Mouse (Mus musculus) lung, embryonic 14.5 days (tissue): ENCODE measurements around the gene Trp53. TPM values are rescaled to one million over a fixed set of nuclear protein-coding genes. Genes with fewer than 3 reads are reported as not detected.

Experiments used
- ATAC-seq: fragments of 200-750 bp; cut with Nextera tagmentation; 2 replicates; pipeline ENCODE4 v1.8.0; 2017; ENCODE audit warnings: mild to moderate bottlenecking, moderate TSS enrichment, moderate library complexity; ENCODE audit not compliant: insufficient read depth
- DNase-seq: peaks from one replicate; pipeline ENCODE4 v3.0.0-alpha.2; 2015
- H3K27ac ChIP-seq: fragments of 300-500 bp; sonication (generic); 2 replicates; pipeline ENCODE4 v1.5.1; 2014; ENCODE audit warnings: low read depth, mild to moderate bottlenecking, moderate library complexity
- H3K27me3 ChIP-seq: fragments of 300-500 bp; sonication (generic); 2 replicates; pipeline ENCODE4 v1.6.1; 2014; ENCODE audit warnings: low read length, control low read depth; ENCODE audit not compliant: insufficient read depth
- H3K36me3 ChIP-seq: fragments of 300-500 bp; sonication (generic); 2 replicates; pipeline ENCODE4 v1.6.1; 2014; ENCODE audit warnings: control low read depth; ENCODE audit not compliant: insufficient read depth
- H3K4me1 ChIP-seq: fragments of 300-500 bp; sonication (generic); 2 replicates; pipeline ENCODE4 v1.6.1; 2014; ENCODE audit warnings: antibody characterized with exemption, control low read depth; ENCODE audit not compliant: insufficient read depth
- H3K4me2 ChIP-seq: fragments of 300-500 bp; sonication (generic); 2 replicates; pipeline ENCODE4 v1.6.1; 2014; ENCODE audit warnings: mild to moderate bottlenecking
- H3K4me3 ChIP-seq: fragments of 300-500 bp; sonication (generic); 2 replicates; pipeline ENCODE4 v1.5.1; 2014; ENCODE audit warnings: low read depth, low read length
- H3K9ac ChIP-seq: fragments of 300-500 bp; sonication (generic); 2 replicates; pipeline ENCODE4 v1.6.1; 2014
- H3K9me3 ChIP-seq: fragments of 300-500 bp; sonication (generic); 2 replicates; pipeline ENCODE4 v1.6.1; 2016; ENCODE audit warnings: low read depth, low read length, control low read depth
- CTCF ChIP-seq: IDR thresholded peaks from 2 replicates; pipeline ENCODE4 v1.5.1; 2016; ENCODE audit warnings: antibody characterized with exemption, low read depth
- WGBS: fragments of 180-500 bp; shearing (Covaris S2); extraction: QIAGEN DNeasy Blood & Tissue Kit; methylation state at CpG from one replicate; pipeline ENCODE4 v1.1.7; 2014; 5-methylcytosine and 5-hydroxymethylcytosine counted together
- microRNA counts: library from miRNA; unstranded; fragments of <30 nt; microRNA quantifications from one replicate; lab custom pipeline; 2016
- microRNA-seq: library from miRNA; unstranded; fragments of <30 nt; microRNA quantifications from one replicate; pipeline ENCODE4, GENCODE M21; 2016; ENCODE audit warnings: borderline number of aligned reads
- polyA plus RNA-seq: library from polyadenylated mRNA; unstranded; fragments of >200 nt; fragmentation: Nextera tagmentation; extraction: Ambion mirVana; gene quantifications from 2 replicates; pipeline ENCODE4 v1.2.1, GENCODE M21; 2014

The Trp53 gene
- polyA plus RNA-seq, 1 experiment from 2014 or later, result 202 TPM

DNA sequence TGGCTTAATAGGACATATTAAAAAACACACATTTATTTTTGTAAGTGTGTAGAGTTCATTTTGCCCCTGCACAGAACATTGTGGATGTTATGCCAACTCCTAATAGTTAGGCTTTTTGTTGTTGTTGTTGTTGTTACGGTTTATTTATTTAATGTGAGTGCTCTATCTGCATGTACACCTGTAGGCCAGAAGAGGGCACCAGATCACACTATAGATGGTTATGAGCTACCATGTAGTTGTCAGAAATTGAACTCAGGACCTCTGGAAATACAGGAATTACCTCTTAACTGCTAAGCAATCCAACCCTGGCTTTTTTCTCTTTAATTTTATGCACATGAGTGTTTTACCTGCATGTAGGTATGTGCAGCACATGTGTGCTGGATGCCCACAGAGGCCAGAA is 49.6 kb downstream of the Trp53 start:
- H3K4me2 ChIP-seq, result no peak overlapping the region
- H3K4me3 ChIP-seq, result no peak overlapping the region
- no peak overlapping the region for H3K27ac ChIP-seq
- no peaks in the 10 kb centered on the region for H3K27me3 ChIP-seq
- H3K4me1 ChIP-seq, result peaks cover 8% of the 10 kb centered on the region
- ATAC-seq (no peak), DNase-seq (peak; percentile 45)
- no peaks in the 10 kb centered on the region for H3K9me3 ChIP-seq
- peak; percentile 59 for TF ChIP-seq CTCF
- WGBS, result 62% methylated on average over 1 of the region's 1 CpGs
- H3K9ac ChIP-seq, result no peak overlapping the region
- H3K36me3 ChIP-seq, result no peaks in the 10 kb centered on the region

DNA sequence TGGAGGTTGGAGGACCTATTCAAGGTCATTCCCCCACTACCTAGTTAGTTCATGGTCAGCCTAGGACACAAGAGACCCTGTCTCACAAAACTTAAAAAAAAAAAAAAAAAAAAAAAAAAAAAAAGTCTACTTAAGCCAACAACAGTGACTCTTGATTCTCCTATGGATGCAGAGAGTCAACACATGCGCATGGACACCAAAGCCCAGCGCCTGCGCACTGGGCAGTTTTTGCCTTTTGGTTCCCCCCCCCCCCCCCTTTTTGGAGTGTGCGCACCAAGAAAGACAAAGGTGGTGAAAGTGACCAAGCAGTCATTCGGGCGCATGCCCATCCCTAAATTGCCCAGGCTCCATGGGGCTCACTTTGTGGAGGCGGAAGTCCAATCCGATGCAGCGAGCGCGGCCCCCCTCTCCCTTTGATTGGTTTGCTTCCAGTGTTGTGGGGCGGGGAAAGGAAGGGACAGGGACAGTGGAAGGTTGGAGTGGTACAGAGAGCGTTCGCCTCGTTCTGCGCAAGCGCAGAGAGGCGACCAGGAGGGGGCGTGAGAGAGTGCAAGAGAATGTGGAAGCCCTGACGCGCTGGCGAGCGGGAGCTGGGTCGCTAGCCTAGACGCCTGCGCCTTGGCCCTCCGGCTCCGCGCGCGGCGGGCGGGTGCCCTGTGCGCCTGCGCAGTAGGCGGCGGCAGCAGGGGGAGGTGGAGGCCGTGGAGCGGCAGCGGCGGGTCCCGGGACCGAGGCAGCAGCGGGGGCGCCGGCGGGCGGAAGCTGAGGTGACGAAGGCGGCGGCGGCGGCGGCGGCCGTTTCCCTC is 52.3 kb downstream of the Trp53 start, which contains the start of gene Fxr2:
Gene Fxr2, plus strand, starts transcription at position 707 of the 806 bp plus-strand sequence.
- DNase-seq (peak; percentile 100), ATAC-seq (peak; percentile 99)
- peak; percentile 85 for TF ChIP-seq CTCF
- H3K36me3 ChIP-seq, result peaks cover 5% of the 10 kb centered on the region; the same call in 1 of the 2 replicates
- H3K4me1 ChIP-seq, result peaks cover 11% of the 10 kb centered on the region
- peak within 1 kb of the TSS; percentile 93 for H3K4me3 ChIP-seq
- peak within 1 kb of the TSS; percentile 69 for H3K4me2 ChIP-seq
- 0% methylated on average over 56 of the region's 56 CpGs for WGBS
- no peaks in the 10 kb centered on the region for H3K9me3 ChIP-seq
- peak within 1 kb of the TSS; percentile 97 for H3K27ac ChIP-seq
- no peaks in the 10 kb centered on the region for H3K27me3 ChIP-seq
- H3K9ac ChIP-seq, result peak within 1 kb of the TSS; percentile 94

- H3K9me3 ChIP-seq, result no peaks in the 10 kb centered on the region
- H3K4me3 ChIP-seq, result peak overlapping the region; percentile 93
- peak; percentile 71 for ATAC-seq
- H3K4me2 ChIP-seq, result peak overlapping the region; percentile 69
- WGBS, result under 1% methylated on average over 49 of the region's 50 CpGs
- no peak for DNase-seq
- no peaks in the 10 kb centered on the region for H3K27me3 ChIP-seq
- H3K36me3 ChIP-seq, result peaks cover 12% of the 10 kb centered on the region; the same call in 1 of the 2 replicates
- no peak for TF ChIP-seq CTCF
- H3K4me1 ChIP-seq, result peaks cover 11% of the 10 kb centered on the region
- H3K9ac ChIP-seq, result peak overlapping the region; percentile 94
- peak overlapping the region; percentile 97 for H3K27ac ChIP-seq
Measured at GRCm38 (mm10) chr11:69633128-69633866, 53.1 kb downstream of the Trp53 start.

DNA sequence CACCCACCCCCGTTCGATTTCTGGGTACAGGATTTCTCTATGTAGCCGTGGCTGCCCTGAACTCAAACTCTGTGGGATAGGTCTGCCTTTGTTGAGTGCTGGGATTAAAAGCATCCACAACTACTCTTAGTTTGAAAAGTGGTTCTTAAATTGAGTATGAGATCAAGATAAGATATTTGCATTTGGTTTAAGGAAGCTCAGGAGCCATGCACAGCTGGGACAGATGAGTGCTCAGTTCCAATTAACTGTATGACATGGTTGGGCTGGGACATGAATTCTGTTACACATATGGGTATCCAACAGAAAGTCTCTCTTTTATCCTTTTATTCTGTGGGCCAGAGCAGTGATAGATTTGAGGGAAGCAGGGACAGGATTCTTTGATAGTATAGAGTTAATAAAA is 55.3 kb downstream of the Trp53 start:
- H3K27ac ChIP-seq, result no peak overlapping the region
- H3K36me3 ChIP-seq, result peaks cover 30% of the 10 kb centered on the region
- 66% methylated on average over 3 of the region's 3 CpGs for WGBS
- H3K9ac ChIP-seq, result peak overlapping the region; percentile 24; the same call in 1 of the 2 replicates
- DNase-seq (no peak), ATAC-seq (no peak)
- peaks cover 11% of the 10 kb centered on the region for H3K4me1 ChIP-seq
- TF ChIP-seq CTCF, result no peak
- H3K27me3 ChIP-seq, result no peaks in the 10 kb centered on the region
- H3K4me3 ChIP-seq, result no peak overlapping the region
- no peaks in the 10 kb centered on the region for H3K9me3 ChIP-seq
- H3K4me2 ChIP-seq, result peak overlapping the region; percentile 69

MicroRNAs encoded within 50 kb of the gene (microRNA counts, 519-probe panel; counts per million panel counts)
- microRNA mmu-miR-467f (lab: Ali Mortazavi, UCI), result 3,549 counts per million, percentile 74 among the panel's probes with 10 or more counts

Small RNA genes lying within 50 kb of the gene (microRNA-seq; reads per million reads assigned to microRNA genes)
- gene Mir467f, result not detected

Other genes starting within 250 kb of the Trp53 start
- gene Rnf227, start 239.9 kb upstream of the Trp53 start, polyA plus RNA-seq, result 15.2 TPM in 2 replicates
- 57.3 and 59.9 TPM in 2 replicates for gene Chd3, start 211.0 kb upstream of the Trp53 start, polyA plus RNA-seq
- gene Naa38, start 184.9 kb upstream of the Trp53 start, polyA plus RNA-seq, result 169 and 173 TPM in 2 replicates
- 26.8 and 27.2 TPM in 2 replicates for gene Cyb5d1, start 184.7 kb upstream of the Trp53 start, polyA plus RNA-seq
- 37.5 and 39.1 TPM in 2 replicates for gene Tmem88, start 182.1 kb upstream of the Trp53 start, polyA plus RNA-seq
- gene Kdm6b, start 166.7 kb upstream of the Trp53 start, polyA plus RNA-seq, result 22.9 and 24.4 TPM in 2 replicates
- 0.58 and 1.9 TPM in 2 replicates for gene Dnah2, start 31.2 kb upstream of the Trp53 start, polyA plus RNA-seq
- gene Efnb3, start 20.2 kb upstream of the Trp53 start, polyA plus RNA-seq, result 2.8 and 3.3 TPM in 2 replicates
- gene Wrap53, start 104 bp upstream of the Trp53 start, polyA plus RNA-seq, result 27.1 and 33.6 TPM in 2 replicates
- gene Atp1b2, start 25.6 kb downstream of the Trp53 start, polyA plus RNA-seq, result 6.9 and 9.8 TPM in 2 replicates
- not detected in 2 replicates for gene Shbg, start 37.5 kb downstream of the Trp53 start, polyA plus RNA-seq
- gene Sat2, start 41.7 kb downstream of the Trp53 start, polyA plus RNA-seq, result 18.0 and 18.3 TPM in 2 replicates
- 26.8 and 31.2 TPM in 2 replicates for gene Fxr2, start 52.6 kb downstream of the Trp53 start, polyA plus RNA-seq
- not detected in 2 replicates for gene Sox15, start 75.0 kb downstream of the Trp53 start, polyA plus RNA-seq
- gene Mpdu1, start 82.3 kb downstream of the Trp53 start, polyA plus RNA-seq, result 29.4 and 32.2 TPM in 2 replicates
- 12.1 and 13.5 TPM in 2 replicates for gene Cd68, start 85.8 kb downstream of the Trp53 start, polyA plus RNA-seq
- 695 and 712 TPM in 2 replicates for gene Eif4a1, start 92.1 kb downstream of the Trp53 start, polyA plus RNA-seq
- 78.7 and 95.0 TPM in 2 replicates for gene Senp3, start 101.7 kb downstream of the Trp53 start, polyA plus RNA-seq
- 0.64 and 0.93 TPM in 2 replicates for gene Tnfsf13, start 105.4 kb downstream of the Trp53 start, polyA plus RNA-seq
- 10.0 and 11.6 TPM in 2 replicates for gene Tnfsf12, start 115.5 kb downstream of the Trp53 start, polyA plus RNA-seq
- gene Tnfsfm13, start 115.7 kb downstream of the Trp53 start, polyA plus RNA-seq, result 4.4 and 5.3 TPM in 2 replicates
- gene Polr2a, start 178.3 kb downstream of the Trp53 start, polyA plus RNA-seq, result 50.4 and 50.5 TPM in 2 replicates
- gene Slc35g3, start 181.6 kb downstream of the Trp53 start, polyA plus RNA-seq, result 0.12 and 0.20 TPM in 2 replicates
- 2.5 TPM in 2 replicates for gene Zbtb4, start 185.6 kb downstream of the Trp53 start, polyA plus RNA-seq
- 12.1 and 14.6 TPM in 2 replicates for gene Chrnb1, start 215.6 kb downstream of the Trp53 start, polyA plus RNA-seq
- 1.6 TPM in 2 replicates for gene Fgf11, start 221.5 kb downstream of the Trp53 start, polyA plus RNA-seq
- 4.3 and 5.0 TPM in 2 replicates for gene Tmem102, start 225.3 kb downstream of the Trp53 start, polyA plus RNA-seq
- gene Gm39566, start 234.9 kb downstream of the Trp53 start, polyA plus RNA-seq, result not detected in 2 replicates
- not detected in 2 replicates for gene Spem2, start 238.1 kb downstream of the Trp53 start, polyA plus RNA-seq
- gene Spem1, start 241.8 kb downstream of the Trp53 start, polyA plus RNA-seq, result not detected in 2 replicates